Mouse (Mus musculus) brain, embryonic 18.5 days (tissue): Measurements from ENCODE around the gene Crisp2.

Experiments used
- DNase-seq: peaks from one replicate; pipeline ENCODE4 v3.0.0-alpha.2; 2012; ENCODE audit warnings: low read depth, low spot score

The Crisp2 gene

DNA sequence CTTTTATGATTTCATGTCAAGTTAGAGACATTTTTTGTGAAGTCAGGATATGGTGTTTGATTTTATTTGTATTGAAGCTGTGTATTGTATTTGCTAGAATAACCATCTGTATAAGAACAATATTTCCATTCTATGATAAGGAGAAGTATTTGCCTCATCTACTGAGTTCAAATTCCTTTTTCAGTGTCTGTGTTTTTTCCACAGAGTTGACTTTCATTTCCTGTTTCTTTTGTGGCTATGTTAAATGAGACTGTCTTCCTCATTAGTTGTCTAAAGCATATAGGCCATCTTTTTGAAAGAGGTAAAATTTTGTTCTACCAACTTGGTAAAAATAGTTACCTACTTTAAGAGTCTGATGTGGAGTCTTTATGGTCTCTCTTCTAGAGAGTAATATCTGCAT lies 90.5 kb downstream of the Crisp2 start:
- DNase-seq, result no peak
